Mouse (Mus musculus) heart, embryonic 13.5 days (tissue): ENCODE measurements around the gene Ubc. TPM values are rescaled to one million over a fixed set of nuclear protein-coding genes. Genes with fewer than 3 reads are reported as not detected.

ENCODE experiments used
- ATAC-seq: fragments of 200-750 bp; cut with Nextera tagmentation; 2 replicates; pipeline ENCODE4 v1.8.0; 2017; ENCODE audit warnings: moderate TSS enrichment; ENCODE audit not compliant: insufficient number of reproducible peaks, low FRiP score, low TSS enrichment; ENCODE audit errors: extremely low read depth
- H3K27ac ChIP-seq: fragments of 300-500 bp; sonication (generic); replicated peaks from 2 replicates; pipeline ENCODE4 v1.5.1; 2015; ENCODE audit warnings: moderate library complexity, mild to moderate bottlenecking, inconsistent platforms
- H3K27me3 ChIP-seq: fragments of 300-500 bp; sonication (generic); replicated peaks from 2 replicates; pipeline ENCODE4 v1.6.1; 2015; ENCODE audit warnings: mild to moderate bottlenecking, inconsistent platforms
- H3K36me3 ChIP-seq: fragments of 300-500 bp; sonication (generic); 2 replicates; pipeline ENCODE4 v1.6.1; 2015; ENCODE audit warnings: mild to moderate bottlenecking, inconsistent platforms
- H3K4me1 ChIP-seq: fragments of 300-500 bp; sonication (generic); 2 replicates; pipeline ENCODE4 v1.6.1; 2015; ENCODE audit warnings: inconsistent platforms
- H3K4me2 ChIP-seq: fragments of 300-500 bp; sonication (generic); 2 replicates; pipeline ENCODE4 v1.6.1; 2015; ENCODE audit warnings: inconsistent platforms, mild to moderate bottlenecking, moderate library complexity
- H3K4me3 ChIP-seq: fragments of 300-500 bp; sonication (generic); 2 replicates; pipeline ENCODE4 v1.5.1; 2015; ENCODE audit warnings: moderate library complexity, mild to moderate bottlenecking, inconsistent platforms
- H3K9ac ChIP-seq: fragments of 300-500 bp; sonication (generic); 2 replicates; pipeline ENCODE4 v1.6.1; 2015; ENCODE audit warnings: inconsistent platforms, mild to moderate bottlenecking, moderate library complexity
- H3K9me3 ChIP-seq: fragments of 300-500 bp; sonication (generic); 2 replicates; pipeline ENCODE4 v1.6.1; 2016; ENCODE audit warnings: inconsistent platforms
- WGBS: fragments of 180-500 bp; shearing (Covaris S2); methylation state at CpG from one replicate; pipeline ENCODE4 v1.1.7; 2015; ENCODE audit warnings: mixed read lengths; 5-methylcytosine and 5-hydroxymethylcytosine counted together
- polyA plus RNA-seq: library from polyadenylated mRNA; unstranded; fragments of >200 nt; fragmentation: Nextera tagmentation; extraction: Ambion mirVana; gene quantifications from 2 replicates; pipeline ENCODE4 v1.2.1, GENCODE M21; 2015

The Ubc gene
- polyA plus RNA-seq, 1 experiment from 2014 or later = 819 TPM

DNA sequence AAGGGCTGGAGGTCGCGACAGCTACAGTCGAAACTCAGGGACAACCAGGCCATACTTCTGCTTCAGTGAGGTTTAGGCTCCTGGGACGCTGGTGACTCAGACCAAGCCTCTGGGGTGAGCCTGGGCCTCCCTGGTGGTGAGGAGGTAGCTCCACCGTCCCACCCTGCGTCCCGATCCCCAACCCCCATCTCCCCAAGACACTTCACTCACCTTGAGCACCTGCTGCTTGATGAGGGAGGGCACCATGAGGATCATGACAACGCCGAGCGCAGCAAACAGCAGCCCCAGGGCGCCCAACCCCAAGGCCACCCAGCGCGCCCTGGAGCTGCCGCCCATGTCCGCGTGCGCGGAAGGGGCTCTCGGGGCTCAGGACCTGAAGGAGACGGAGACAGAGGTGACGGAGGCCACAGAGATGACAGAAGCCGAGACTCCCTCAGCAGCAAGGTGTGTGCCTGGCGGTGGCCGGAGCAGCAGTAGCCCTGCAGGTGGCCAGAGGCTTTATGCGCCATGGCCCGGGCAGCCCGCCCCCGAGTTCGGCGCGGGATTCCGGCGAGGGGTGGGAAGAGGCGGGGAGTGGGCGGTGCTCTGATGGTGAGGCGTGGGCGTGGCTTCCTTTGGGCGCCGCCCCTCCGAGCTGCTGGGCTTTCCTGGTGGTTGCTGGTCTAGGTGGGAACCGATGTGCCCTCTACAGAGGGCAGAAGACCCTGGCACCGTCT lies 49.3 kb downstream of the Ubc start, which contains the start of gene Scarb1:
TSS of gene Scarb1 (minus strand) at position 548 of the 716 bp plus-strand sequence.
- H3K9ac ChIP-seq = peak within 1 kb of the TSS; percentile 92
- peak within 1 kb of the TSS; percentile 77 for H3K27ac ChIP-seq
- H3K4me2 ChIP-seq = peak within 1 kb of the TSS; percentile 93
- under 1% methylated on average over 42 of the region's 42 CpGs for WGBS
- no peaks in the 10 kb centered on the region for H3K9me3 ChIP-seq
- peak within 1 kb of the TSS; percentile 93 for H3K4me3 ChIP-seq
- H3K27me3 ChIP-seq = no peaks in the 10 kb centered on the region
- peak; percentile 76 for ATAC-seq
- peaks cover 50% of the 10 kb centered on the region for H3K4me1 ChIP-seq
- 0 out of 2 replicates have a peak, but pooled peaks cover 2% of the 10 kb centered on the region for H3K36me3 ChIP-seq

DNA sequence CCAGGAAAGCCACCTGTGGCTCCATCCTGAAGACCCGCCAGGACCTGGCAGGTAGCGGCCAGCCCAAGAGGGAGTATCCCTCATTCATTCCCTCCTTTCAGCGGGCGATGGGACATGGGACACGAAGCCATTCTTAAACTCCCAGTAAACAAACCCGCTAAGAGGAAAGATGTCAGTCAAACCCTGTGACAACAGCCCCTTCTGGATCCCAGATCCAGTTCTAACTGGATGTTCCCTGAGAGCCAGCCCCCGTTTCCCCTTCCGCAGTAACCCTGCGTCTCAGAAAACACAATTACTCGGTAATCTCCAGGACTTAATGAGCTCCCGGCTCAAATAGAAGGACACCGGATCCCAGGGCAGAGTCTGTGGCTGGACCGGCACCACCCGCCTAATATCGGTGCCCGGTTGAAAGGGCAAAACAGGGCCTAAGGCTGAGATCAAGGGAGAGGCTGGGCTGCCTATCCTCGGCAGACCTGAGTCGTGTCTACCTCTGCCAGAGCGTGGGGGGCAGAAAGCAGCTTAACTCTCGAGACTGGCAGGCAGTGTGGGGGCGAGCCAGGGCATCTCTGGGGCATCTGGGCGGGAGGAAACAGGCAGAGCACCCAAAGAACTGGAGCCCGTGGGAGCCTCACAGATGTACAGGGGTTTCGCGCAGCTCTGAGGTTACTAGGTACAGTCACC lies 50.0 kb downstream of the Ubc start:
- peak overlapping the region; percentile 92 for H3K9ac ChIP-seq
- H3K4me2 ChIP-seq = peak overlapping the region; percentile 93
- H3K9me3 ChIP-seq = no peaks in the 10 kb centered on the region
- peaks cover 7% of the 10 kb centered on the region; the same call in 1 of the 2 replicates for H3K36me3 ChIP-seq
- no peak; the same call in 1 of the 2 replicates for ATAC-seq
- 2% methylated on average over 25 of the region's 25 CpGs for WGBS
- peaks cover 50% of the 10 kb centered on the region for H3K4me1 ChIP-seq
- H3K27ac ChIP-seq = peak overlapping the region; percentile 77
- peak overlapping the region; percentile 93 for H3K4me3 ChIP-seq
- no peaks in the 10 kb centered on the region for H3K27me3 ChIP-seq

DNA sequence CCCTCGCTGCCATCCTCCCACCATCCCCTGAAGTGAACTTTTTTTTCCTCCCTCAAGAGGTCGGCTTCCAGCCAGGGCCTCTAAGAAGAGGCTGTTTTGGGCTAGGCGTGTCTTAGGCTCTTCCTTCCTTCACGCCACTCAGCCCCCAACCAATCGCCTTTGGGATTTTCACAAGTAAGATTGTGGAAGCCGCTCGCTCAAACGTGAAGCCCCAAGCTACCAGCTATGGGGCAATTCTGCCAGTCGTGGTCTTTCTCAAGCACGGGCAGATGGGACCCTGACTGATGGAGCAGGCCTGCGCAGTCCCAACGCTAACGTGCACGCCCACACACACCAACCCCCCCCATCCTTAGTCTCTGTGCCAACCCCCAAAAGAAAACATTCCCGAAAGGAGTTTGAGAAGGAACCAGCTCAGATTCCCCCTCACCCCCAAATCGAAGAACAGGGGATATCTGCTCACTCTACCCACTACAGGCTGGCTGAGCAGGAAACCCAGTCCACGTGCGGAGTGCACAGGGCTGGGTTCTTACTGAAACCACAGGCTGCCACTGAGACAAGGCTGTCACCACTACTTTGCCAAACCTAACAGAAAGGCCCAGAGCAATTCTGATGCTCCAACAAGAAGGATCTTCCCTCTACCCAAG lies 50.8 kb downstream of the Ubc start:
- peaks cover 54% of the 10 kb centered on the region for H3K4me1 ChIP-seq
- H3K27me3 ChIP-seq = no peaks in the 10 kb centered on the region
- no peaks in the 10 kb centered on the region for H3K9me3 ChIP-seq
- peak overlapping the region; percentile 92 for H3K9ac ChIP-seq
- 11% methylated on average over 18 of the region's 18 CpGs for WGBS
- H3K36me3 ChIP-seq = peaks cover 7% of the 10 kb centered on the region; the same call in 1 of the 2 replicates
- no peak for ATAC-seq
- H3K4me2 ChIP-seq = peak overlapping the region; percentile 93
- peak overlapping the region; percentile 77 for H3K27ac ChIP-seq
- H3K4me3 ChIP-seq = peak overlapping the region; percentile 93

DNA sequence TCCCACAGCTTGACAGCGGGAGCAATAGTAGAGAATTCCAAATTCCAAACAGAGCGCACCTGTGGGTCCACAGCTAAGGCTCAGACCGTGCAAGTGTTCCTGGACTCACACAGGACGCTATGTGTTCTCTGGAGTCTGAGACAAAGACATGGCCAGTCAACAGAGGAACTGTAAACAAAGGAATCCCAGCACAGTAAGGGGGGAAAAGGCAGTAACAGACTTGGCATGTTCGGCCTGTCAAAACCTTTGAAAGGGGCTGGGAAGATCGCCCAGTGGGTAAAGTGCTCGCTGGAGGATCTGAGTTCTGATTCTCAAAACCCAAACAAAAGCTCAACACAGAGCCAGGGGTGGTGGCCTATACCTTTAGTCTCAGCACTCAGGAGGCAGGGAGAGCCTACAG lies 52.5 kb downstream of the Ubc start:
- Histone ChIP-seq H3K27ac (peak overlapping the region; percentile 65), H3K9me3 (no peaks in the 10 kb centered on the region), H3K4me3 (no peak overlapping the region), H3K9ac (peak overlapping the region; percentile 59), H3K4me2 (no peak overlapping the region), H3K4me1 (peaks cover 67% of the 10 kb centered on the region), H3K27me3 (no peaks in the 10 kb centered on the region), H3K36me3 (peaks cover 7% of the 10 kb centered on the region; the same call in 1 of the 2 replicates)
- 75% methylated on average over 7 of the region's 7 CpGs for WGBS
- no peak for ATAC-seq

DNA sequence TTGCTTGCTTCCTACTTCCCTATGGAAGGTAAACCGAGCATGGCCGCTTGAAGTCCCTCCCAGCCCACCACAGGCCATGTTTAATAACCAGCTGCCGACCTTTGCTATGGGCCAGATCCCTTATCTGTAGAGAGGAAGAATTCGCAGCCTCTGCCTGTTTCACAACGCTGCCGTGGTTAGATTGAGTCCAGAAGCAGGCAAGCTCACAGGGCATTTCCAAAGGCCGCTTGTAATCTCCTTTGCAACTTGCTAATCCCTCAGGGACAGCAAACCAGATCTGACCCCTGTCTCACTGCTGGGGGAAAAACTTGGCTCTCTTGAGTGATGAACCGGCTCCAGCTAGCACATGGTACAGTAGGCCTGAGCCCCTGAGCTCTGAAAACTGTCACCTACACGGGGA lies 53.0 kb downstream of the Ubc start:
- H3K36me3 ChIP-seq = peaks cover 7% of the 10 kb centered on the region; the same call in 1 of the 2 replicates
- WGBS = 20% methylated on average over 9 of the region's 9 CpGs
- no peak overlapping the region for H3K4me3 ChIP-seq
- peaks cover 68% of the 10 kb centered on the region for H3K4me1 ChIP-seq
- no peaks in the 10 kb centered on the region for H3K27me3 ChIP-seq
- peak overlapping the region; percentile 59 for H3K9ac ChIP-seq
- ATAC-seq = no peak
- no peaks in the 10 kb centered on the region for H3K9me3 ChIP-seq
- peak overlapping the region; percentile 65 for H3K27ac ChIP-seq
- peak overlapping the region; percentile 10; the same call in 1 of the 2 replicates for H3K4me2 ChIP-seq

Other genes starting within 250 kb of the Ubc start
- 16.5 and 17.0 TPM in 2 replicates for gene Ncor2, start 211.0 kb downstream of the Ubc start, polyA plus RNA-seq
- 65.6 and 69.7 TPM in 2 replicates for gene Scarb1, start 49.1 kb downstream of the Ubc start, polyA plus RNA-seq
- 0.68 and 0.70 TPM in 2 replicates for gene Gm10382, start 880 bp downstream of the Ubc start, polyA plus RNA-seq
- 8.5 and 9.8 TPM in 2 replicates for gene Dhx37, start 43.9 kb upstream of the Ubc start, polyA plus RNA-seq
- gene Bri3bp, start 51.4 kb upstream of the Ubc start, polyA plus RNA-seq = 35.8 and 42.0 TPM in 2 replicates
- gene Aacs, start 85.6 kb upstream of the Ubc start, polyA plus RNA-seq = 13.0 and 15.3 TPM in 2 replicates
- 0.01 and 0.03 TPM in 2 replicates for gene Tmem132b, start 141.6 kb upstream of the Ubc start, polyA plus RNA-seq